Mouse (Mus musculus) kidney, adult 2 months (tissue): ENCODE results near the gene Fbxo5. TPM values are rescaled to one million over a fixed set of nuclear protein-coding genes. Genes with fewer than 3 reads are reported as not detected.

Experiments used
- DNase-seq: peaks from one replicate; pipeline ENCODE4 v3.0.0; 2021
- H3K27ac ChIP-seq: fragments of 200-500 bp; 2 replicates; pipeline ENCODE4 v1.5.1; 2012; ENCODE audit warnings: low read depth, low read length, control low read depth, inconsistent platforms; ENCODE audit not compliant: insufficient read depth
- H3K27me3 ChIP-seq: fragments of 200-500 bp; replicated peaks from 2 replicates; pipeline ENCODE4 v1.6.1; 2012; ENCODE audit warnings: mild to moderate bottlenecking, moderate library complexity, low read length, inconsistent platforms; ENCODE audit not compliant: control insufficient read depth, insufficient read depth
- H3K36me3 ChIP-seq: fragments of 200-500 bp; 2 replicates; pipeline ENCODE4 v1.6.1; 2012; ENCODE audit warnings: mild to moderate bottlenecking, moderate library complexity, low read length, inconsistent platforms; ENCODE audit not compliant: control insufficient read depth, insufficient read depth
- H3K4me1 ChIP-seq: fragments of 200-500 bp; 2 replicates; pipeline ENCODE4 v1.6.1; 2011; ENCODE audit warnings: low read length; ENCODE audit not compliant: control insufficient read depth, insufficient read depth
- H3K4me3 ChIP-seq: fragments of 200-500 bp; 2 replicates; pipeline ENCODE4 v1.5.1; 2011; ENCODE audit warnings: mild to moderate bottlenecking, low read depth, low read length, control low read depth; ENCODE audit not compliant: insufficient read depth
- CTCF ChIP-seq: fragments of 200-500 bp; conservative IDR thresholded peaks from 2 replicates; pipeline ENCODE4 v1.5.1; 2011; ENCODE audit warnings: low read depth, mild to moderate bottlenecking, control low read depth, low read length, moderate library complexity, mixed read lengths; ENCODE audit not compliant: insufficient read depth, insufficient read length
- POLR2A ChIP-seq: fragments of 200-500 bp; IDR thresholded peaks from one replicate; pipeline ENCODE4 v1.6.1; 2011; ENCODE audit warnings: low read depth, low read length, control low read depth
- WGBS: fragments of 180-500 bp; shearing (Covaris S2); methylation state at CpG from one replicate; pipeline ENCODE4 v1.1.7; 2018; 5-methylcytosine and 5-hydroxymethylcytosine counted together
- polyA plus RNA-seq: library from polyadenylated mRNA; depleted of rRNA; stranded (reverse); fragments of >200 nt; gene quantifications from 2 replicates; pipeline ENCODE4 v1.2.3, GENCODE M21; 2012

The Fbxo5 gene
- polyA plus RNA-seq, 1 experiment, result 1.1 TPM

- TF ChIP-seq POLR2A, result no peak
- no peak for TF ChIP-seq CTCF
- Histone ChIP-seq H3K4me3 (peak overlapping the region; percentile 95), H3K4me1 (peaks cover 9% of the 10 kb centered on the region; the same call in 1 of the 2 replicates), H3K36me3 (no peaks in the 10 kb centered on the region), H3K27ac (peak overlapping the region; percentile 78), H3K27me3 (no peaks in the 10 kb centered on the region)
- under 1% methylated on average over 37 of the region's 37 CpGs for WGBS
- no peak for DNase-seq
Measured at GRCm38 (mm10) chr10:5823291-5823739, 17.9 kb upstream of the Fbxo5 start.

GRCm38 (mm10) chr10:5818772-5819171, 13.4 kb upstream of the Fbxo5 start:
- Histone ChIP-seq H3K36me3 (peaks cover 17% of the 10 kb centered on the region), H3K27ac (no peak overlapping the region), H3K4me3 (no peak overlapping the region), H3K27me3 (no peaks in the 10 kb centered on the region), H3K4me1 (peaks cover 9% of the 10 kb centered on the region; the same call in 1 of the 2 replicates)
- TF ChIP-seq POLR2A (no peak), CTCF (no peak)
- WGBS, result 91% methylated on average over 3 of the region's 3 CpGs
- no peak for DNase-seq

- H3K27ac ChIP-seq, result no peak overlapping the region
- H3K27me3 ChIP-seq, result no peaks in the 10 kb centered on the region
- no peaks in the 10 kb centered on the region for H3K4me1 ChIP-seq
- H3K36me3 ChIP-seq, result peaks cover 23% of the 10 kb centered on the region
- no peak for TF ChIP-seq POLR2A
- no peak for TF ChIP-seq CTCF
- DNase-seq, result no peak
- WGBS, result 100% methylated on average over 2 of the region's 2 CpGs
- H3K4me3 ChIP-seq, result no peak overlapping the region
Measured at GRCm38 (mm10) chr10:5815968-5816367, 10.6 kb upstream of the Fbxo5 start.

- TF ChIP-seq POLR2A (no peak), CTCF (no peak)
- Histone ChIP-seq H3K4me1 (no peaks in the 10 kb centered on the region), H3K4me3 (no peak overlapping the region), H3K27ac (no peak overlapping the region), H3K36me3 (peaks cover 23% of the 10 kb centered on the region), H3K27me3 (no peaks in the 10 kb centered on the region)
- DNase-seq, result no peak
- WGBS, result 89% methylated on average over 11 of the region's 11 CpGs
Measured at GRCm38 (mm10) chr10:5813724-5814123, 8.3 kb upstream of the Fbxo5 start.

DNA sequence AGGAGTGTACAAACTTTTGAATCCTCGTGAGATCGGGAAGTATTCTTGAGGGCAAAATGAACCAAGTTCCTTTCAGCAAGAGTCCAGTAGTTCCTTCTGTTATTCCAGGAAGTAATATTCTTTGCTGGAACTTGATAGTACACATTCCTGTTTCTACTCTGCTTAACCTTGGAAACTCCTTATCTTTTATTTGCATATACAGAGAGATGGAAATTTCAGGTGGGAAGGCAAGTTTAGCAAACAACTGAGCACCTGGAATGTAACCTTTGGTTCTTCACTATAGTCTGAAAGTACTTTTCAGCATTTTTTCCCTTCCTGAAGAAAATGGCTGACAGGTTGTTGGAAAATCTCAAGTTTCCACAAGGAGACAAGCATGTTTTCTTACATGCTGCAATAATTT, 2.3 kb upstream of the Fbxo5 start:
- WGBS, result 31% methylated on average over 2 of the region's 2 CpGs
- Histone ChIP-seq H3K27me3 (no peaks in the 10 kb centered on the region), H3K27ac (peak overlapping the region; percentile 58; the same call in 1 of the 2 replicates), H3K4me1 (no peaks in the 10 kb centered on the region), H3K4me3 (no peak overlapping the region), H3K36me3 (no peaks in the 10 kb centered on the region; the same call in 1 of the 2 replicates)
- DNase-seq, result no peak
- no peak for TF ChIP-seq CTCF
- no peak for TF ChIP-seq POLR2A

DNA sequence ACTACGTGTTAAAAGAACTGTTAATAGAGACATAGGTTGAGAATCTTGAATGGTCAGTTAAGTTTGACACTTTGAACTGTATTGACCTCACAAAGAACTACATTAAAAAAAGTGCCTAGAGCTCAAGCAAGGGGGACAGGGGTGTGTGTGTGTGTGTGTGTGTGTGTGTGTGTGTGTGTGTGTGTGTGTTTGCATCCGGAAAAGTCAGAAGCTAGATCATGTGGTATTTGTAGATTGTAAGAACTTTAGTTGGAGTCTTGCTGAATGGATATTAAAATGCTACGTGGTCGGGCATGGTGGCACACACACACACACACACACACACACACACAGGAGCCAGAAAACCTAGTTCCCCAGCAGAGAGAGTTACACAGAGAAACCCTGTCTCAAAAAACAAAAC, 1.6 kb upstream of the Fbxo5 start:
- no peaks in the 10 kb centered on the region for H3K4me1 ChIP-seq
- 39% methylated on average over 4 of the region's 4 CpGs for WGBS
- no peak for DNase-seq
- H3K27ac ChIP-seq, result no peak overlapping the region
- TF ChIP-seq CTCF, result no peak
- TF ChIP-seq POLR2A, result no peak
- no peaks in the 10 kb centered on the region for H3K27me3 ChIP-seq
- no peak overlapping the region for H3K4me3 ChIP-seq
- H3K36me3 ChIP-seq, result no peaks in the 10 kb centered on the region; the same call in 1 of the 2 replicates

DNA sequence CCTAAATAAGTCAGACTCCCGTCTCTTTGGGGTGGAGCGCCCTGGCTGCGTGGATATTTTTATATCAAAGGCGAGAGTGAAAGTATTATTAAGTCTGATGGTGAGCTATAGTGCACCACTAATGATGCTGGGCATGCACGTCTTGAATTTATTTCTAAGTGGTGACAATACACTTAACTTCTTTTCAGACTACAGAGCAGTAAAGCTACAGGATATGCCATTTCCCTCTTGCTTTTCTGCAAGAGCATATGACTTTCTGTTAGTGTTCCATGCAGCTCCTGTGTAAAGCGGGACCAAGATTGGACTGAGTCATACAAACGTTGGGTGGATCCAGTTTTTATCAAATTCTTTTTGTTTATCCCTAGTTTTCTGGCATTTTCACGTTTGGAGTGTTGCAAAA, 1.0 kb upstream of the Fbxo5 start:
- TF ChIP-seq CTCF (no peak), POLR2A (no peak)
- WGBS, result 12% methylated on average over 8 of the region's 8 CpGs
- Histone ChIP-seq H3K27ac (peak overlapping the region; percentile 66), H3K27me3 (no peaks in the 10 kb centered on the region), H3K4me3 (peak overlapping the region; percentile 25), H3K36me3 (no peaks in the 10 kb centered on the region), H3K4me1 (no peaks in the 10 kb centered on the region)
- DNase-seq, result no peak
